Mouse (Mus musculus) B cell, adult 67 days (primary cell): Measurements from ENCODE around the gene Vmn2r66. TPM values are rescaled to one million over a fixed set of nuclear protein-coding genes. Genes with fewer than 3 reads are reported as not detected.

ENCODE experiments used
- total RNA-seq, 2 experiments: library from RNA; stranded (reverse); gene quantifications; 4 replicates each; pipeline ENCODE4 v1.2.4; 2023

The Vmn2r66 gene
- not detected for total RNA-seq

GRCm38 (mm10) chr7:85012168-85012567 lies at the start of gene Vmn2r66:
Vmn2r66 (minus strand) TSS chr7:85012268.

DNA sequence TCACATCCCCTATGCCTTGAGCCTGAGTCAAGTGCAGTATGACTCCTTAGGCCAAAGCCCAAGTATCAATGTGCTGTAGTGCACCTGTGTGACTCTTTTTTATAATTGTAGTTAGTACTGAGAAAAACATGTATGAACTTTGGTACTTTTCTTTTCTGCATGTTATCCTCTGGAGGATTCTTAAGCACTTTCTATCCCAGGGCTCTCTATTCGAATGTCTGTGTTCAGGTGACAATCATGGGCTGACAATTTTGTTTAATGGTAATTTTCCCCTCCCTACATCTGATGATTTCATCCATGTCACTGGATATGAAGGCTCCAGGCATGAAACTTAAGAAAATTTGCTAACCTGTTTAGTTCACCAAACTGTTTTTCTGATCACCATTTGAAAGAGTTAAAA lies 48.1 kb downstream of the Vmn2r66 start, which contains the start of gene Vmn2r65:
Gene Vmn2r65 (minus strand): TSS at position 101 of the 400 bp plus-strand sequence.

Other genes with a start within 250 kb of the Vmn2r66 start
- not detected for gene Olfr291, start 158.7 kb downstream of the Vmn2r66 start, total RNA-seq
- not detected for gene Vmn2r65, start 48.2 kb downstream of the Vmn2r66 start, total RNA-seq
- not detected for gene Vmn2r67, start 143.7 kb upstream of the Vmn2r66 start, total RNA-seq
- not detected for gene Vmn2r68, start 225.5 kb upstream of the Vmn2r66 start, total RNA-seq